Mouse (Mus musculus) liver, postnatal 0 days (tissue): ENCODE data around the gene 2010109A12Rik. TPM values are rescaled to one million over a fixed set of nuclear protein-coding genes. Genes with fewer than 3 reads are reported as not detected.

Experiments
- ATAC-seq: fragments of 200-750 bp; cut with Nextera tagmentation; 2 replicates; pipeline ENCODE4 v1.8.0; 2017; ENCODE audit warnings: mild to moderate bottlenecking, moderate library complexity
- DNase-seq: peaks from one replicate; pipeline ENCODE4 v3.0.0-alpha.2; 2016
- H3K27ac ChIP-seq: fragments of 300-500 bp; sonication (generic); 2 replicates; pipeline ENCODE4 v1.5.1; 2014; ENCODE audit warnings: antibody characterized with exemption, moderate library complexity, mild to moderate bottlenecking, low read depth
- H3K27me3 ChIP-seq: fragments of 300-500 bp; sonication (generic); 2 replicates; pipeline ENCODE4 v1.6.1; 2014; ENCODE audit warnings: low read length, control low read depth, mixed read lengths; ENCODE audit not compliant: insufficient read depth
- H3K36me3 ChIP-seq: fragments of 300-500 bp; sonication (generic); replicated peaks from 2 replicates; pipeline ENCODE4 v1.6.1; 2014; ENCODE audit warnings: mild to moderate bottlenecking, control low read depth, low read length, moderate library complexity, mixed read lengths; ENCODE audit not compliant: insufficient read depth
- H3K4me1 ChIP-seq: fragments of 300-500 bp; sonication (generic); 2 replicates; pipeline ENCODE4 v1.6.1; 2014; ENCODE audit warnings: antibody characterized with exemption, mild to moderate bottlenecking, control low read depth; ENCODE audit not compliant: insufficient read depth
- H3K4me2 ChIP-seq: fragments of 300-500 bp; sonication (generic); 2 replicates; pipeline ENCODE4 v1.6.1; 2014; ENCODE audit warnings: low read depth, mild to moderate bottlenecking, low read length, moderate library complexity, mixed read lengths
- H3K4me3 ChIP-seq: fragments of 300-500 bp; sonication (generic); 2 replicates; pipeline ENCODE4 v1.5.1; 2014; ENCODE audit warnings: low read depth, low read length
- H3K9ac ChIP-seq: fragments of 300-500 bp; sonication (generic); replicated peaks from 2 replicates; pipeline ENCODE4 v1.6.1; 2014; ENCODE audit warnings: mild to moderate bottlenecking, moderate library complexity
- H3K9me3 ChIP-seq: fragments of 300-500 bp; sonication (generic); 2 replicates; pipeline ENCODE4 v1.6.1; 2016; ENCODE audit warnings: mild to moderate bottlenecking, control low read depth, low read length, mixed read lengths
- CTCF ChIP-seq: sonication (generic); IDR thresholded peaks from 2 replicates; pipeline ENCODE4 v1.5.1; 2016; ENCODE audit warnings: antibody characterized with exemption, low read depth
- EP300 ChIP-seq: IDR thresholded peaks from 2 replicates; pipeline ENCODE4 v1.6.1; 2016; ENCODE audit warnings: antibody characterized with exemption, low read depth, mild to moderate bottlenecking
- WGBS: fragments of 180-500 bp; shearing (Covaris S2); extraction: QIAGEN DNeasy Blood & Tissue Kit; methylation state at CpG from one replicate; pipeline ENCODE4 v1.1.7; 2014; ENCODE audit not compliant: insufficient replicate concordance; 5-methylcytosine and 5-hydroxymethylcytosine counted together
- polyA plus RNA-seq: library from polyadenylated mRNA; unstranded; fragments of >200 nt; fragmentation: Nextera tagmentation; extraction: Ambion mirVana; gene quantifications from 2 replicates; pipeline ENCODE4 v1.2.1, GENCODE M21; 2015

Gene 2010109A12Rik
- polyA plus RNA-seq, 1 experiment from 2014 or later: 2.0 TPM

GRCm38 (mm10) chr5:93198232-93198631 lies 8.1 kb upstream of the 2010109A12Rik start:
- ATAC-seq (no peak), DNase-seq (no peak)
- Histone ChIP-seq H3K4me2 (no peak overlapping the region; the same call in 1 of the 2 replicates), H3K9me3 (no peaks in the 10 kb centered on the region), H3K4me1 (peaks cover 2% of the 10 kb centered on the region; the same call in 1 of the 2 replicates), H3K4me3 (no peak overlapping the region), H3K36me3 (peaks cover 29% of the 10 kb centered on the region), H3K9ac (no peak overlapping the region), H3K27me3 (no peaks in the 10 kb centered on the region), H3K27ac (no peak overlapping the region)
- 85% methylated on average over 3 of the region's 3 CpGs for WGBS
- TF ChIP-seq CTCF: no peak
- TF ChIP-seq EP300: no peak

GRCm38 (mm10) chr5:93201181-93201580 lies 5.1 kb upstream of the 2010109A12Rik start:
- 92% methylated on average over 1 of the region's 1 CpGs for WGBS

GRCm38 (mm10) chr5:93205371-93206108 lies 778 bp upstream of the 2010109A12Rik start:
- H3K4me2 ChIP-seq: peak overlapping the region; percentile 79
- H3K9me3 ChIP-seq: no peaks in the 10 kb centered on the region
- peak overlapping the region; percentile 99 for H3K27ac ChIP-seq
- H3K4me3 ChIP-seq: peak overlapping the region; percentile 94
- under 1% methylated on average over 48 of the region's 63 CpGs for WGBS
- H3K4me1 ChIP-seq: peaks cover 11% of the 10 kb centered on the region
- H3K36me3 ChIP-seq: peaks cover 9% of the 10 kb centered on the region
- no peaks in the 10 kb centered on the region for H3K27me3 ChIP-seq
- DNase-seq: peak; percentile 76
- TF ChIP-seq CTCF (no peak), EP300 (no peak)
- H3K9ac ChIP-seq: peak overlapping the region; percentile 98
- ATAC-seq: peak; percentile 60

More at GRCm38 (mm10) chr5:93201181-93201580, 5.1 kb upstream of the 2010109A12Rik start:
- Histone ChIP-seq H3K9me3 (no peaks in the 10 kb centered on the region), H3K9ac (no peak overlapping the region), H3K4me1 (peaks cover 8% of the 10 kb centered on the region), H3K4me2 (no peak overlapping the region), H3K36me3 (peaks cover 29% of the 10 kb centered on the region), H3K27ac (no peak overlapping the region), H3K27me3 (no peaks in the 10 kb centered on the region), H3K4me3 (no peak overlapping the region)
- DNase-seq (no peak), ATAC-seq (no peak)
- no peak for TF ChIP-seq EP300
- TF ChIP-seq CTCF: no peak

GRCm38 (mm10) chr5:93207006-93207348 lies 659 bp downstream of the 2010109A12Rik start:
- ATAC-seq: no peak
- 9% methylated on average over 6 of the region's 6 CpGs for WGBS

DNA sequence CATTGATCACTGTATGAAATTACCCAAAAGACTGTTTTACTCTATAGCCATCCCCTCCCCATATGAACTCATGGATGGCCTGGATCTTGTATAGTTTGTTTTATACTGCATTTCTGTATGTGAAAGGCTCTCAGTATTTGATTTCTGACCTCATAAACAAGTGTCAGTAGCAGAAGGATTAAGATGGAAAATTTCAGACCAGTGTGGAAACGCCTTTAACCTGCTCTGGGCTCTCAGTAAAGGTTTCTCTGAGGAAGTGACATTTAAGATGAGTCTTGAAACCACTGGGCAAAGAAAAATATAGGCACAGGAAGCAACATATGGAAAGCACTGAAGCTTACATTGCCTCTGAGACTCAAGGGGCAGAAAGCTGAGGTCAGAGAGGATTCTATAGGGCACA lies 1.2 kb downstream of the 2010109A12Rik start:
- peaks cover 11% of the 10 kb centered on the region for H3K4me1 ChIP-seq
- ATAC-seq (no peak), DNase-seq (no peak)
- H3K36me3 ChIP-seq: no peaks in the 10 kb centered on the region
- H3K4me2 ChIP-seq: peak overlapping the region; percentile 73
- peak overlapping the region; percentile 5; the same call in 1 of the 2 replicates for H3K27ac ChIP-seq
- H3K9ac ChIP-seq: no peak overlapping the region
- H3K27me3 ChIP-seq: no peaks in the 10 kb centered on the region
- WGBS: 73% methylated on average over 1 of the region's 1 CpGs
- no peak for TF ChIP-seq EP300
- no peak for TF ChIP-seq CTCF
- H3K9me3 ChIP-seq: no peaks in the 10 kb centered on the region
- no peak overlapping the region for H3K4me3 ChIP-seq

More at GRCm38 (mm10) chr5:93207006-93207348, 659 bp downstream of the 2010109A12Rik start:
- no peaks in the 10 kb centered on the region for H3K36me3 ChIP-seq
- peak overlapping the region; percentile 98 for H3K9ac ChIP-seq
- H3K27me3 ChIP-seq: no peaks in the 10 kb centered on the region
- H3K27ac ChIP-seq: peak overlapping the region; percentile 99
- peak; percentile 39 for DNase-seq
- peak overlapping the region; percentile 73 for H3K4me2 ChIP-seq
- peaks cover 11% of the 10 kb centered on the region for H3K4me1 ChIP-seq
- peak overlapping the region; percentile 94 for H3K4me3 ChIP-seq
- no peak for TF ChIP-seq CTCF
- H3K9me3 ChIP-seq: no peaks in the 10 kb centered on the region

GRCm38 (mm10) chr5:93218375-93218774 lies 12.1 kb downstream of the 2010109A12Rik start:
- ATAC-seq (no peak), DNase-seq (no peak)
- no peak overlapping the region for H3K27ac ChIP-seq
- H3K4me2 ChIP-seq: no peak overlapping the region
- no peak overlapping the region for H3K4me3 ChIP-seq
- no peaks in the 10 kb centered on the region for H3K36me3 ChIP-seq
- TF ChIP-seq CTCF: no peak
- TF ChIP-seq EP300: no peak
- no peaks in the 10 kb centered on the region for H3K4me1 ChIP-seq
- no peaks in the 10 kb centered on the region for H3K27me3 ChIP-seq
- WGBS: 67% methylated on average over 3 of the region's 3 CpGs
- no peak overlapping the region for H3K9ac ChIP-seq
- no peaks in the 10 kb centered on the region for H3K9me3 ChIP-seq
